Mouse (Mus musculus) lung, adult 2 months (tissue): ENCODE measurements around the gene Abca17. TPM values are rescaled to one million over a fixed set of nuclear protein-coding genes. Genes with fewer than 3 reads are reported as not detected.

ENCODE experiments used
- DNase-seq: peaks from one replicate; pipeline ENCODE4 v3.0.0; 2022
- H3K4me1 ChIP-seq: fragments of 200-500 bp; 2 replicates; pipeline ENCODE4 v1.6.1; 2011; ENCODE audit warnings: low read length; ENCODE audit not compliant: control insufficient read depth, insufficient read depth
- H3K4me3 ChIP-seq: fragments of 200-500 bp; replicated peaks from 2 replicates; pipeline ENCODE3; 2011; ENCODE audit warnings: low read depth, mild to moderate bottlenecking, control low read depth, low read length; ENCODE audit errors: extremely low read depth
- CTCF ChIP-seq: fragments of 200-500 bp; IDR thresholded peaks from 2 replicates; pipeline ENCODE4 v1.5.1; 2011; ENCODE audit warnings: mild to moderate bottlenecking, low read length, control low read depth; ENCODE audit not compliant: insufficient read depth
- POLR2A ChIP-seq: fragments of 200-500 bp; IDR thresholded peaks from 2 replicates; pipeline ENCODE4 v1.6.1; 2011; ENCODE audit warnings: low read depth, mild to moderate bottlenecking, control low read depth, low read length, borderline replicate concordance; ENCODE audit errors: extremely low read depth
- WGBS: fragments of 180-500 bp; shearing (Covaris S2); methylation state at CpG from one replicate; pipeline ENCODE4 v1.1.7; 2018; 5-methylcytosine and 5-hydroxymethylcytosine counted together
- polyA plus RNA-seq: library from polyadenylated mRNA; depleted of rRNA; stranded (reverse); fragments of >200 nt; gene quantifications from 2 replicates; pipeline ENCODE4 v1.2.3, GENCODE M21; 2012

The Abca17 gene
- polyA plus RNA-seq, 1 experiment = 0.78 TPM

- H3K4me3 ChIP-seq = peak within 1 kb of the TSS; percentile 84
- under 1% methylated on average over 48 of the region's 48 CpGs for WGBS
- TF ChIP-seq CTCF (no peak), POLR2A (0 out of 2 replicates have a peak, but pooled peaks have one; percentile 16)
- DNase-seq = peak; percentile 95
- H3K4me1 ChIP-seq = peaks cover 3% of the 10 kb centered on the region
Measured at GRCm38 (mm10) chr17:24251320-24252069, 99.4 kb downstream of the Abca17 start, which contains the start of gene Ccnf. Gene Ccnf (minus strand): TSS chr17:24251484.

GRCm38 (mm10) chr17:24250988-24251319 lies 99.9 kb downstream of the Abca17 start:
- TF ChIP-seq CTCF = no peak
- TF ChIP-seq POLR2A = no peak
- WGBS = under 1% methylated on average over 32 of the region's 32 CpGs

GRCm38 (mm10) chr17:24248641-24249040 lies 102.2 kb downstream of the Abca17 start:
- WGBS = 93% methylated on average over 2 of the region's 2 CpGs
- DNase-seq = no peak
- Histone ChIP-seq H3K4me1 (peaks cover 3% of the 10 kb centered on the region), H3K4me3 (no peak overlapping the region)
- no peak for TF ChIP-seq CTCF
- no peak for TF ChIP-seq POLR2A

More at GRCm38 (mm10) chr17:24250988-24251319, 99.9 kb downstream of the Abca17 start:
- DNase-seq = no peak
- Histone ChIP-seq H3K4me1 (peaks cover 3% of the 10 kb centered on the region), H3K4me3 (peak overlapping the region; percentile 68)

- H3K4me1 ChIP-seq = no peaks in the 10 kb centered on the region
- no peak overlapping the region for H3K4me3 ChIP-seq
- DNase-seq = no peak
- TF ChIP-seq CTCF = no peak
- TF ChIP-seq POLR2A = no peak
- 86% methylated on average over 8 of the region's 8 CpGs for WGBS
Measured at GRCm38 (mm10) chr17:24244061-24244460, 106.8 kb downstream of the Abca17 start.

- Histone ChIP-seq H3K4me1 (no peaks in the 10 kb centered on the region), H3K4me3 (no peak overlapping the region)
- no peak for DNase-seq
- 81% methylated on average over 4 of the region's 4 CpGs for WGBS
- peak; percentile 53 for TF ChIP-seq CTCF
- TF ChIP-seq POLR2A = no peak
Measured at GRCm38 (mm10) chr17:24243311-24243969, 107.4 kb downstream of the Abca17 start.

GRCm38 (mm10) chr17:24236921-24237320 lies 113.9 kb downstream of the Abca17 start:
- WGBS = 88% methylated on average over 7 of the region's 7 CpGs
- H3K4me1 ChIP-seq = no peaks in the 10 kb centered on the region
- DNase-seq = no peak
- TF ChIP-seq POLR2A (no peak), CTCF (no peak)
- no peak overlapping the region for H3K4me3 ChIP-seq

- no peak overlapping the region for H3K4me3 ChIP-seq
- DNase-seq = no peak
- 95% methylated on average over 1 of the region's 1 CpGs for WGBS
- H3K4me1 ChIP-seq = no peaks in the 10 kb centered on the region
- TF ChIP-seq CTCF (no peak), POLR2A (no peak)
Measured at GRCm38 (mm10) chr17:24236479-24236878, 114.4 kb downstream of the Abca17 start.

- TF ChIP-seq CTCF (no peak), POLR2A (no peak)
- Histone ChIP-seq H3K4me1 (no peaks in the 10 kb centered on the region), H3K4me3 (no peak overlapping the region)
- no peak for DNase-seq
- 91% methylated on average over 7 of the region's 7 CpGs for WGBS
Measured at GRCm38 (mm10) chr17:24227941-24228340, 122.9 kb downstream of the Abca17 start.

- DNase-seq = no peak
- no peak for TF ChIP-seq POLR2A
- no peak for TF ChIP-seq CTCF
- Histone ChIP-seq H3K4me3 (no peak overlapping the region), H3K4me1 (no peaks in the 10 kb centered on the region)
- 88% methylated on average over 8 of the region's 8 CpGs for WGBS
Measured at GRCm38 (mm10) chr17:24226721-24227120, 124.1 kb downstream of the Abca17 start.
